Mouse (Mus musculus): ENCODE results near the gene F2rl1. TPM values are rescaled to one million over a fixed set of nuclear protein-coding genes. Genes with fewer than 3 reads are reported as not detected.
A peak's percentile ranks its signal among the peaks of the same experiment; 100 is the strongest.

Gene F2rl1
- total RNA-seq, 2 experiments from 2014 or later, result 0.96 to 1.0 TPM

- no peak for DNase-seq
- intact Hi-C loops (cut with DNase I), result no loop called here
These were observed 49.9 kb downstream of the F2rl1 start for GRCm38 (mm10) chr13:95475124-95475523.

- no peak for DNase-seq
- intact Hi-C loops (cut with DNase I), result no loop called here
These were observed 50.7 kb downstream of the F2rl1 start for GRCm38 (mm10) chr13:95474294-95474693.

- intact Hi-C loops (cut with DNase I), result no loop called here
- peak in 1 of 2 experiments; percentile 44 for DNase-seq
These were observed 54.1 kb downstream of the F2rl1 start for GRCm38 (mm10) chr13:95470970-95471369.

Other genes starting within 250 kb of the F2rl1 start
- gene Zbed3, start 201.6 kb downstream of the F2rl1 start, total RNA-seq (2021), result 10 to 100 TPM; 29.2 to 30.0 TPM
- 10 to 100 TPM; 25.7 to 28.2 TPM for gene Aggf1, start 149.9 kb downstream of the F2rl1 start, total RNA-seq (2021)
- gene Crhbp, start 80.3 kb downstream of the F2rl1 start, total RNA-seq (2021), result not detected
- gene S100z, start 46.5 kb downstream of the F2rl1 start, total RNA-seq (2021), result not detected
- gene F2r, start 93.3 kb upstream of the F2rl1 start, total RNA-seq (2021), result 10 to 100 TPM; 49.6 to 50.1 TPM
- gene F2rl2, start 171.6 kb upstream of the F2rl1 start, total RNA-seq (2021), result under 1 TPM in 1 of 2 experiments, not detected in 1; 0.17 TPM